Mouse (Mus musculus): Measurements from ENCODE around the gene A730061H03Rik. TPM values are rescaled to one million over a fixed set of nuclear protein-coding genes. Genes with fewer than 3 reads are reported as not detected.

The A730061H03Rik gene
- polyA plus RNA-seq, 1 experiment: not detected

DNA sequence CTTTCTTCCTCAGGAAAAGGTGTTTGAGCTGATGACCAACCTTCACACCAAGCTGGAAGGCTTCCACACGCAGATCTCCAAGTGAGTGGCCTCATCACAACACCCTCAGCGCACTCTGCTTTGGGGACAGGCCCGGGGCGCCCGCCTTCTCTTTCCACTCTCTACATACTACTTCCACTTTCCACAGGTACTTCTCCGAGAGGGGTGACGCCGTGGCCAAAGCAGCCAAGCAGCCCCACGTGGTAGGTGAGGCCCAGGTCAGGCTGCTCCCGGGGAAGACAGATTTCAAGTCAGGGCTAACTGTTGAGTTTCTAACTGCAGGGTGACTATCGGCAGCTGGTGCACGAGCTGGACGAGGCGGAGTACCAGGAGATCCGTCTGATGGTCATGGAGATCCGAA lies 20.5 kb upstream of the A730061H03Rik start:
- Histone ChIP-seq H3K27me3 (ENCODE audit: control insufficient read depth, insufficient read depth, low read length) (no peaks in the 10 kb centered on the region), H3K4me1 (ENCODE audit: control insufficient read depth, insufficient read depth, insufficient read length, low read length) (no peaks in the 10 kb centered on the region; the same call in 1 of the 2 replicates), H3K4me3 (ENCODE audit: low read depth, low read length) (no peak overlapping the region), H3K36me3 (ENCODE audit: control insufficient read depth, insufficient read depth, low read length) (peaks cover 27% of the 10 kb centered on the region), H3K27ac (ENCODE audit: insufficient read depth, low read depth, low read length) (no peak overlapping the region)
- no peak for TF ChIP-seq POLR2A (IDR thresholded peaks at IDR 0.05; ENCODE audit: low read depth, low read length)
- TF ChIP-seq CTCF (IDR thresholded peaks at IDR 0.05; ENCODE audit: extremely low read depth, insufficient read length, insufficient replicate concordance, low read depth, low read length): no peak
- 91% methylated on average over 16 of the region's 16 CpGs for WGBS

DNA sequence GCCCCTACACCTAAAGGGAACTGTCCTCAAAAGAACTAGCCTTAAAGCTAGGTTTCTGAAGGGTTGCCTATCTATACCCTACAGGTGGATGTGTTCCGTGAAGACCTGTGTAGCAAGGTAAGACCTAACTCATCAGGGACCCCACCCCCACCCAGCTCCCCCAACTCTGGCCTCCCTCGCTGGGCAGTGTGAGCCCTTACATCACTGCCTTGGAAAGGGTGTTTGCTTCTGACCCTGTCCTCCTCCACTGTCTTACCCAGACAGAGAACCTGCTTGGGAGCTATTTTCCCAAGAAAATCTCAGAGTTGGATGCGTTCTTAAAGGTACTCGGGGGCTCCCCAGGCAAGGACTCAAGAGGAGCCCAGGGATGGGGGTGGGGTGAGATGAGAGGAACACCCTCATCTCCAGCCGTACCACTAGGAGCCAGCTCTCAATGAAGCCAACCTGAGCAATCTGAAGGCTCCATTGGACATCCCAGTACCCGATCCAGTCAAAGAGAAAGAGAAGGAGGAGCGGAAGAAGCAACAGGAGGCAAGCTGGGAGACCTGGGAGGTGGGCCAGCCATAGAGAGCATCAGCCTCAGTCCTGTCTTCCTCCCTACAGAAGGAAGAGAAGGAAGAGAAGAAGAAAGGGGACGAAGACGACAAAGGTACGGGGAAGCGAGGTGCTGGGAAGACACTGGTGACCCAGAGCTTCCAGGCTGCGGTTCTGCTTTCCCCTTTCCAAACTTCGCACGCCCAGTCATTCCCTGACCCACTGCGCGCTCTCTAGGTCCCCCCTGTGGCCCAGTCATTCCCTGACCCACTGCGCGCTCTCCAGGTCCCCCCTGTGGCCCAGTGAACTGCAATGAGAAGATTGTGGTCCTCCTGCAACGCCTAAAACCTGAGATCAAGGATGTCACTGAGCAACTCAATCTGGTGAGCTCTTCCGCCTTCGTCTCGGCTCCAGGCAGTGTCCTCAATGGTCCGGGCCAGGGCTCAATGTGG lies 19.6 kb upstream of the A730061H03Rik start:
- Histone ChIP-seq H3K4me3 (ENCODE audit: low read depth, low read length) (no peak overlapping the region), H3K36me3 (ENCODE audit: control insufficient read depth, insufficient read depth, low read length) (peaks cover 27% of the 10 kb centered on the region), H3K27ac (ENCODE audit: insufficient read depth, low read depth, low read length) (no peak overlapping the region), H3K27me3 (ENCODE audit: control insufficient read depth, insufficient read depth, low read length) (no peaks in the 10 kb centered on the region), H3K4me1 (ENCODE audit: control insufficient read depth, insufficient read depth, insufficient read length, low read length) (no peaks in the 10 kb centered on the region)
- WGBS: 86% methylated on average over 23 of the region's 23 CpGs
- no peak for TF ChIP-seq POLR2A (IDR thresholded peaks at IDR 0.05; ENCODE audit: low read depth, low read length)
- 0 out of 2 replicates have a peak, but pooled peaks have one; percentile 5 for TF ChIP-seq CTCF (IDR thresholded peaks at IDR 0.05; ENCODE audit: extremely low read depth, insufficient read length, insufficient replicate concordance, low read depth, low read length)

DNA sequence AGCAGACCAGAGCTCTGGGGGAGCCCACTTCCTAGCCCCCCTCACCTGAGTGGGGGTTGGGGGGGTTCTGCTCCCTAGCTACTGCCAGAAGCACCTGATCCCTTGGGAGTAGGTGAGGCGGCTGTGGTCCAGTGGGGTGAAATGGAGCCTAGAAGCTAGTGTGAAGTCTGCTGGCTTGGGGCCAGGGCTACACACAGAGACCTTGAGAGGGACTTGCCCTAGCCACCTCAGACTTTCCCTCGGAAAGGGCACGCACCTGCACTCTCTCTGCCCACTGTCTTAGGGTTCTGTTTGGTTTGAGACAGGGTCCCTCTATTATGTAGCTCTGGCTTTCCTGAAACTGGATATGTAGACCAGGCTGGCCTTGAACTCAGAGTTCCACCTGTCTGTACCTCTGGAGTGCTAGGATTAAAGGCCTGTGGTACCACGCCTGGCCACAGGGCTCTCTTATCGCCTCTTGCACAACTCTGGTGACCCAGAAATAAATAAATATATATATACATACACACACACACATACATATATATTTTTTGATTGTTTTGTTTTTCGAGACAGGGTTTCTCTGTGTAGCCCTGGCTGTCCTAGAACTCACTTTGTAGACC lies 18.6 kb upstream of the A730061H03Rik start:
- no peaks in the 10 kb centered on the region for H3K27me3 ChIP-seq (ENCODE audit: control insufficient read depth, insufficient read depth, low read length)
- H3K4me3 ChIP-seq (ENCODE audit: low read depth, low read length): peak overlapping the region; percentile 92
- H3K27ac ChIP-seq (ENCODE audit: insufficient read depth, low read depth, low read length): peak overlapping the region; percentile 80
- 11% methylated on average over 6 of the region's 6 CpGs for WGBS
- no peaks in the 10 kb centered on the region for H3K4me1 ChIP-seq (ENCODE audit: control insufficient read depth, insufficient read depth, insufficient read length, low read length)
- peaks cover 27% of the 10 kb centered on the region for H3K36me3 ChIP-seq (ENCODE audit: control insufficient read depth, insufficient read depth, low read length)
- no peak for TF ChIP-seq POLR2A (IDR thresholded peaks at IDR 0.05; ENCODE audit: low read depth, low read length)
- no peak for TF ChIP-seq CTCF (IDR thresholded peaks at IDR 0.05; ENCODE audit: extremely low read depth, insufficient read length, insufficient replicate concordance, low read depth, low read length)

DNA sequence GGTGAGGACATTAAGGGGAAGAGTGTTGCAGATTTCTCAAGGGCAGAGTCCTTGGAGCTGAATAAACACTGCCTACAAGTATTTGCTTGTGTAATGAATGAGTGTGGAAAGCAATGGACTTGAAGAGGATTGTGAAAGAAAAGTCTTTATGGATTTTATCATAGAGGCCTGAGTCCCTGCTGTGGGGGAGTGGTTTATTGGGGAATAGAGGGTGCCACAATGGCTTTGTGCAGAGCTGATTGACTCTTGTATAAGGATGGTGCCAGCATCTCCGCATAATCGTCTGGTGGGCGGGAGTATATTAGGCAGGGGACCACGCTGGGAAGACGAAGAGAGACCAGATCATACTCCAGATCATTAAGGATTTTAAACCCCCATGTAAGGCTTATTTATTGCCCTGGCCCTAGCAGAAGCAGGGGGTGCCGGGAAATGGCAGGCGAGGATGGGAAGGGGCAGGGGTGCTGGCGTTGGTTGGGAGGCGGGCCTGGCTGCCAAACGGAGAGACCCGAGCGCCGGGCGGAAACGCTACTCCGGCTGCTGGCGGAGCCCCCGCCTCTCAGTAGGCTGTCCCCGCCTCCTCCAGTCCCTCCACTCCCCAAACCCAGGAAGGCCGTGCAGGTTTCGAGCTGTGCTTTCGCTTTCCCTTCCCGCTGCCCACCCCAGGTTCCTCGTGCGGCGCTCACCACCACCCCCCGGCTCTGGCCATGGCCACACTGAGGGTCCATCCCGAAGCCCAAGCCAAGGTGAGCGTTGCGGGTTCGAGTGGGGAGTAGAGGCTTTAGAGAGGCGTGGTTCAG lies 17.9 kb upstream of the A730061H03Rik start, which contains the start of gene Psme1:
TSS of gene Psme1 (plus strand) at position 253 of the 797 bp plus-strand sequence.
- peak within 1 kb of the TSS; percentile 92 for H3K4me3 ChIP-seq (ENCODE audit: low read depth, low read length)
- TF ChIP-seq CTCF (IDR thresholded peaks at IDR 0.05; ENCODE audit: extremely low read depth, insufficient read length, insufficient replicate concordance, low read depth, low read length) (no peak), POLR2A (IDR thresholded peaks at IDR 0.05; ENCODE audit: low read depth, low read length) (peak; percentile 60; the same call in 1 of the 2 replicates)
- under 1% methylated on average over 32 of the region's 32 CpGs for WGBS
- peaks cover 27% of the 10 kb centered on the region for H3K36me3 ChIP-seq (ENCODE audit: control insufficient read depth, insufficient read depth, low read length)
- no peaks in the 10 kb centered on the region for H3K27me3 ChIP-seq (ENCODE audit: control insufficient read depth, insufficient read depth, low read length)
- H3K4me1 ChIP-seq (ENCODE audit: control insufficient read depth, insufficient read depth, insufficient read length, low read length): no peaks in the 10 kb centered on the region
- H3K27ac ChIP-seq (ENCODE audit: insufficient read depth, low read depth, low read length): peak within 1 kb of the TSS; percentile 80

DNA sequence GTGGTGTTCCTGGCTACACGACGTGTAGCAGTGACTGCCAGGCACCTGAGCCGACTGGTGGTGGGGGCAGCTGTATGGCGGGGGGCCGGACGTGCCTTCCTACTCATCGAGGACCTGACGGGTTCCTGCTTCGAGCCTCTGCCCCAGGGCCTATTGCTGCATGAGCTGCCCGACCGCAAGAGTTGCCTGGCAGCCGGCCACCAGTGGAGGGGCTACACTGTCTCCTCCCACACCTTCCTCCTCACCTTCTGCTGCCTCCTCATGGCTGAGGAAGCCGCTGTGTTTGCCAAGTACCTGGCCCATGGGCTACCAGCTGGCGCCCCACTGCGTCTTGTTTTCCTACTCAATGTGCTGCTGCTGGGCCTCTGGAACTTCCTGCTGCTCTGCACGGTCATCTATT lies 16.2 kb upstream of the A730061H03Rik start:
- peaks cover 19% of the 10 kb centered on the region for H3K36me3 ChIP-seq (ENCODE audit: control insufficient read depth, insufficient read depth, low read length)
- H3K4me3 ChIP-seq (ENCODE audit: low read depth, low read length): no peak overlapping the region
- no peaks in the 10 kb centered on the region for H3K4me1 ChIP-seq (ENCODE audit: control insufficient read depth, insufficient read depth, insufficient read length, low read length)
- no peak overlapping the region for H3K27ac ChIP-seq (ENCODE audit: insufficient read depth, low read depth, low read length)
- 81% methylated on average over 16 of the region's 16 CpGs for WGBS
- TF ChIP-seq CTCF (IDR thresholded peaks at IDR 0.05; ENCODE audit: extremely low read depth, insufficient read length, insufficient replicate concordance, low read depth, low read length): no peak
- no peak for TF ChIP-seq POLR2A (IDR thresholded peaks at IDR 0.05; ENCODE audit: low read depth, low read length)
- H3K27me3 ChIP-seq (ENCODE audit: control insufficient read depth, insufficient read depth, low read length): no peaks in the 10 kb centered on the region

DNA sequence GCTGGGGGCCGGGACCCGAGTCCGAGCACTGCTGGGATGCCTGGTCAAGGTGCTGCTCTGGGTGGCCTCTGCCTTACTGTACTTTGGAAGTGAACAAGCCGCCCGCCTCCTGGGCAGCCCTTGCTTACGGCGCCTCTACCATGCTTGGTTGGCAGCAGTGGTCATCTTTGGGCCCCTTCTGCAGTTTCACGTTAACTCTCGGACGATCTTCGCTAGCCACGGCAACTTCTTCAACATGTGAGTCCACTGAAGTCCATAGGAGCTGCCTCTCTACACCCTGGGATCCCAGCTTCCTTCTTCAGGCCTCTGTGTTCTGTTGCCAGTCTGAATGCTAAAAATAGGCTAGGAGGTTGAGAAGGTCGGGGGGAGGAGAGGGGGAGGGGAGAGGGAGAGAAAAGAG lies 15.5 kb upstream of the A730061H03Rik start:
- Histone ChIP-seq H3K36me3 (ENCODE audit: control insufficient read depth, insufficient read depth, low read length) (peaks cover 12% of the 10 kb centered on the region), H3K27ac (ENCODE audit: insufficient read depth, low read depth, low read length) (no peak overlapping the region), H3K4me1 (ENCODE audit: control insufficient read depth, insufficient read depth, insufficient read length, low read length) (no peaks in the 10 kb centered on the region), H3K27me3 (ENCODE audit: control insufficient read depth, insufficient read depth, low read length) (no peaks in the 10 kb centered on the region), H3K4me3 (ENCODE audit: low read depth, low read length) (no peak overlapping the region)
- 81% methylated on average over 13 of the region's 13 CpGs for WGBS
- TF ChIP-seq POLR2A (IDR thresholded peaks at IDR 0.05; ENCODE audit: low read depth, low read length): no peak
- no peak for TF ChIP-seq CTCF (IDR thresholded peaks at IDR 0.05; ENCODE audit: extremely low read depth, insufficient read length, insufficient replicate concordance, low read depth, low read length)
